Mouse (Mus musculus) bone marrow, adult 2 months (tissue): ENCODE data around the gene Gabrb1.

ENCODE experiments used
- CTCF ChIP-seq: fragments of 200-500 bp; IDR thresholded peaks from 2 replicates; pipeline ENCODE4 v1.5.1; 2011; ENCODE audit warnings: low read length, control low read depth; ENCODE audit not compliant: control insufficient read depth, insufficient read depth
- POLR2A ChIP-seq: fragments of 200-500 bp; IDR thresholded peaks from 2 replicates; pipeline ENCODE4 v1.6.1; 2011; ENCODE audit warnings: low read depth, mild to moderate bottlenecking, control low read depth, low read length, borderline replicate concordance; ENCODE audit not compliant: control insufficient read depth

GRCm38 (mm10) chr5:72068826-72069225 is 410.9 kb downstream of the Gabrb1 start:
- TF ChIP-seq CTCF (no peak), POLR2A (no peak)
